8 mouse cellular contexts compared by ENCODE assay signal in genomic region chr11:20561323-20562002, GRCm38 (mm10). TPM values are rescaled to one million over a fixed set of nuclear protein-coding genes. Genes with fewer than 3 reads are reported as not detected.
DNase-seq lines count a peak whose midpoint lies in the region; ATAC-seq and TF ChIP-seq lines count a peak whose summit lies in the region.

No protein-coding gene starts in this region.

- no peaks in the 10 kb centered on the region for H3K9me3 ChIP-seq in embryonic facial prominence, embryonic 13.5 days
- no peaks in the 10 kb centered on the region for H3K9me3 ChIP-seq in heart, postnatal 0 days (replicated peaks; ENCODE audit: control insufficient read depth, low read length)
- no peaks in the 10 kb centered on the region for H3K9me3 ChIP-seq in limb, embryonic 10.5 days (replicated peaks)
- H3K9me3 ChIP-seq in stomach, embryonic 16.5 days (replicated peaks; ENCODE audit: control insufficient read depth, low read length): no peaks in the 10 kb centered on the region

- H3K36me3 ChIP-seq in embryonic facial prominence, embryonic 13.5 days: no peaks in the 10 kb centered on the region; the same call in 1 of the 2 replicates
- H3K36me3 ChIP-seq in heart, postnatal 0 days (replicated peaks; ENCODE audit: control insufficient read depth, insufficient read depth, low read length): no peaks in the 10 kb centered on the region
- H3K36me3 ChIP-seq in limb, embryonic 10.5 days: no peaks in the 10 kb centered on the region
- H3K36me3 ChIP-seq in stomach, embryonic 16.5 days (ENCODE audit: control insufficient read depth, insufficient read depth, low read length): no peaks in the 10 kb centered on the region

- 9% methylated on average over 13 of the region's 13 CpGs for WGBS in embryonic facial prominence, embryonic 13.5 days
- WGBS in heart, postnatal 0 days: 3% methylated on average over 13 of the region's 13 CpGs
- WGBS in limb, embryonic 10.5 days: 11% methylated on average over 13 of the region's 13 CpGs
- 3% methylated on average over 13 of the region's 13 CpGs for WGBS in stomach, embryonic 16.5 days

- ATAC-seq in frontal cortex, adult (ENCODE audit: low TSS enrichment): peak; percentile 60; the same call in 1 of the 2 replicates
- ATAC-seq in embryonic facial prominence, embryonic 13.5 days (ENCODE audit: insufficient number of reproducible peaks, insufficient read depth, low FRiP score, low TSS enrichment, low read depth): peak; percentile 84
- ATAC-seq in heart, postnatal 0 days (ENCODE audit: insufficient read depth, low read depth): peak; percentile 96
- ATAC-seq in stomach, embryonic 16.5 days (ENCODE audit: insufficient read depth, low FRiP score): peak; percentile 90

- no peak for TF ChIP-seq CTCF in heart, postnatal 0 days (IDR thresholded peaks at IDR 0.05; ENCODE audit: low read depth)

- peak overlapping the region; percentile 57 for H3K4me2 ChIP-seq in embryonic facial prominence, embryonic 13.5 days
- H3K4me2 ChIP-seq in heart, postnatal 0 days (ENCODE audit: low read depth, low read length): peak overlapping the region; percentile 56
- peak overlapping the region; percentile 53 for H3K4me2 ChIP-seq in stomach, embryonic 16.5 days (ENCODE audit: low read depth, low read length)

- peak overlapping the region; percentile 65 for H3K27ac ChIP-seq in embryonic facial prominence, embryonic 13.5 days
- H3K27ac ChIP-seq in heart, postnatal 0 days (ENCODE audit: low read depth): no peak overlapping the region
- H3K27ac ChIP-seq in limb, embryonic 10.5 days: no peak overlapping the region
- no peak overlapping the region for H3K27ac ChIP-seq in stomach, embryonic 16.5 days (ENCODE audit: low read length)

- peak overlapping the region; percentile 51; the same call in 1 of the 2 replicates for H3K9ac ChIP-seq in embryonic facial prominence, embryonic 13.5 days
- 0 out of 2 replicates have a peak overlapping the region, but pooled peaks have one; percentile 20 for H3K9ac ChIP-seq in heart, postnatal 0 days (replicated peaks; ENCODE audit: low read depth, low read length)
- peak overlapping the region; percentile 61 for H3K9ac ChIP-seq in stomach, embryonic 16.5 days (ENCODE audit: low read length)

- peak overlapping the region; percentile 21 for H3K4me3 ChIP-seq in embryonic facial prominence, embryonic 13.5 days
- peak overlapping the region; percentile 28 for H3K4me3 ChIP-seq in heart, postnatal 0 days (ENCODE audit: low read depth, low read length)
- peak overlapping the region; percentile 34 for H3K4me3 ChIP-seq in limb, embryonic 10.5 days
- H3K4me3 ChIP-seq in stomach, embryonic 16.5 days (replicated peaks; ENCODE audit: low read length): peak overlapping the region; percentile 33

- peaks cover 26% of the 10 kb centered on the region for H3K4me1 ChIP-seq in embryonic facial prominence, embryonic 13.5 days
- H3K4me1 ChIP-seq in heart, postnatal 0 days (ENCODE audit: control insufficient read depth, insufficient read depth): peaks cover 7% of the 10 kb centered on the region
- H3K4me1 ChIP-seq in limb, embryonic 10.5 days: peaks cover 33% of the 10 kb centered on the region
- H3K4me1 ChIP-seq in stomach, embryonic 16.5 days (ENCODE audit: control insufficient read depth, insufficient read depth, low read length): peaks cover 14% of the 10 kb centered on the region

- no peak for DNase-seq in frontal cortex, postnatal 25 days (ENCODE audit: low spot score in 2 of 2)
- DNase-seq in adrenal gland, postnatal 25 days: peak; percentile 62
- DNase-seq in heart, postnatal 0 days (ENCODE audit: low spot score): peak; percentile 76
- peak; percentile 79 for DNase-seq in limb, embryonic 10.5 days (ENCODE audit: low spot score)
- DNase-seq in mesoderm, embryonic 11.5 days (ENCODE audit: low read depth, low spot score): peak; percentile 81

- H3K27me3 ChIP-seq in embryonic facial prominence, embryonic 13.5 days: no peaks in the 10 kb centered on the region
- no peaks in the 10 kb centered on the region for H3K27me3 ChIP-seq in heart, postnatal 0 days (ENCODE audit: control insufficient read depth, insufficient read depth, low read length)
- H3K27me3 ChIP-seq in limb, embryonic 10.5 days (ENCODE audit: low read depth, poor library complexity, severe bottlenecking): no peaks in the 10 kb centered on the region
- H3K27me3 ChIP-seq in stomach, embryonic 16.5 days (ENCODE audit: control insufficient read depth, insufficient read depth, low read length): no peaks in the 10 kb centered on the region

- no peak for TF ChIP-seq EP300 in heart, postnatal 0 days (IDR thresholded peaks at IDR 0.05; ENCODE audit: low read depth)

RNA-seq across cellular contexts. Expression of gene Sertad2, which starts 18.4 kb away (rescaled TPM):
- 14.2 and 15.7 TPM in 2 replicates for total RNA-seq in adrenal gland, postnatal 25 days (2021)
- 40.5 and 47.9 TPM in 2 replicates for polyA plus RNA-seq in embryonic facial prominence, embryonic 13.5 days (2015; fragmentation: Nextera tagmentation; extraction: Ambion mirVana)
- total RNA-seq in heart, postnatal 0 days (2014; rRNA removed; ENCODE audit: low replicate concordance): 27.5 and 33.3 TPM in 2 replicates
- 33.5 and 33.8 TPM in 2 replicates for polyA plus RNA-seq in heart, postnatal 0 days (2015; fragmentation: Nextera tagmentation; extraction: Ambion mirVana)
- polyA plus RNA-seq in limb, embryonic 10.5 days (2016; fragmentation: Nextera tagmentation; extraction: Ambion mirVana): 20.5 and 27.0 TPM in 2 replicates
- 24.0 and 30.8 TPM in 2 replicates for polyA plus RNA-seq in stomach, embryonic 16.5 days (2015; fragmentation: Nextera tagmentation; extraction: Ambion mirVana)

Comparison
In these comparisons a context has a peak if more than half of its experiments do, and no peak if none do; other contexts are left out.
1. DNase-seq: peak in adrenal gland, postnatal 25 days (single experiment), heart, postnatal 0 days (single experiment), limb, embryonic 10.5 days (single experiment) and mesoderm, embryonic 11.5 days (single experiment); none in frontal cortex, postnatal 25 days (0 of 2).
2. Peak in every context shown above with its lines, with median percentiles within 50 percentile points of each other: ATAC-seq, H3K4me2 ChIP-seq, H3K4me3 ChIP-seq and H3K9ac ChIP-seq.